Mouse (Mus musculus): ENCODE data around the gene Src.

GRCm38 (mm10) chr2:157474269-157474729 lies 56.1 kb downstream of the Src start:
- TF ChIP-seq CTCF (conservative IDR thresholded peaks at IDR 0.05; ENCODE audit: insufficient read depth, insufficient read length, low read depth, low read length): no peak
- no peak for TF ChIP-seq POLR2A (IDR thresholded peaks at IDR 0.05; ENCODE audit: low read depth, low read length)

All from kidney, adult 2 months (tissue).